Mouse (Mus musculus): ENCODE data around the gene S100a13.
A peak's percentile ranks its signal among the peaks of the same experiment; 100 is the strongest.

S100a13 gene

GRCm38 (mm10) chr3:90513796-90514590 lies at the start of gene S100a13, which contains the start of gene S100a1:
Gene S100a13 (plus strand): TSS chr3:90514435.
Gene S100a1 (minus strand): TSS chr3:90514392.
- peak; percentile 79 for DNase-seq

- DNase-seq, result peak; percentile 67
Observed at GRCm38 (mm10) chr3:90464552-90465080, 49.6 kb upstream of the S100a13 start.

GRCm38 (mm10) chr3:90465081-90465685 lies 49.1 kb upstream of the S100a13 start:
- DNase-seq, result peak; percentile 39

- DNase-seq, result peak; percentile 65
Observed at GRCm38 (mm10) chr3:90465686-90466310, 48.4 kb upstream of the S100a13 start, which contains the start of gene Npr1. Gene Npr1 (minus strand): TSS chr3:90465866.

GRCm38 (mm10) chr3:90466311-90466766 lies 47.9 kb upstream of the S100a13 start:
- peak; percentile 75 for DNase-seq

- DNase-seq, result no peak
Observed at GRCm38 (mm10) chr3:90467618-90468300, 46.5 kb upstream of the S100a13 start.

GRCm38 (mm10) chr3:90472213-90472612 lies 42.0 kb upstream of the S100a13 start:
- peak; percentile 71 for DNase-seq

- no peak for DNase-seq
Observed at GRCm38 (mm10) chr3:90475151-90475830, 38.9 kb upstream of the S100a13 start.

- DNase-seq, result peak; percentile 96
Observed at GRCm38 (mm10) chr3:90475831-90476611, 38.2 kb upstream of the S100a13 start, which contains the start of gene Ilf2. Gene Ilf2 (plus strand): TSS chr3:90476126.

- no peak for DNase-seq
Observed at GRCm38 (mm10) chr3:90486998-90487397, 27.2 kb upstream of the S100a13 start.

GRCm38 (mm10) chr3:90488576-90488975 lies 25.7 kb upstream of the S100a13 start:
- no peak for DNase-seq

- DNase-seq, result peak; percentile 97
Observed at GRCm38 (mm10) chr3:90490696-90491256, 23.5 kb upstream of the S100a13 start, which contains the start of gene Snapin. Gene Snapin (minus strand): TSS chr3:90491033.

GRCm38 (mm10) chr3:90491350-90491749 lies 22.9 kb upstream of the S100a13 start:
- DNase-seq, result peak; percentile 45

- no peak for DNase-seq
Observed at GRCm38 (mm10) chr3:90493831-90494540, 20.2 kb upstream of the S100a13 start.

- DNase-seq, result no peak
Observed at GRCm38 (mm10) chr3:90495850-90496525, 18.2 kb upstream of the S100a13 start.

GRCm38 (mm10) chr3:90497597-90497996 lies 16.6 kb upstream of the S100a13 start:
- no peak for DNase-seq

GRCm38 (mm10) chr3:90503444-90503843 lies 10.8 kb upstream of the S100a13 start:
- no peak for DNase-seq

GRCm38 (mm10) chr3:90505216-90505615 lies 9.0 kb upstream of the S100a13 start:
- DNase-seq, result no peak

GRCm38 (mm10) chr3:90506362-90506761 lies 7.9 kb upstream of the S100a13 start:
- DNase-seq, result no peak
